ENCODE assay signal across 8 mouse cellular contexts in the genomic region with DNA sequence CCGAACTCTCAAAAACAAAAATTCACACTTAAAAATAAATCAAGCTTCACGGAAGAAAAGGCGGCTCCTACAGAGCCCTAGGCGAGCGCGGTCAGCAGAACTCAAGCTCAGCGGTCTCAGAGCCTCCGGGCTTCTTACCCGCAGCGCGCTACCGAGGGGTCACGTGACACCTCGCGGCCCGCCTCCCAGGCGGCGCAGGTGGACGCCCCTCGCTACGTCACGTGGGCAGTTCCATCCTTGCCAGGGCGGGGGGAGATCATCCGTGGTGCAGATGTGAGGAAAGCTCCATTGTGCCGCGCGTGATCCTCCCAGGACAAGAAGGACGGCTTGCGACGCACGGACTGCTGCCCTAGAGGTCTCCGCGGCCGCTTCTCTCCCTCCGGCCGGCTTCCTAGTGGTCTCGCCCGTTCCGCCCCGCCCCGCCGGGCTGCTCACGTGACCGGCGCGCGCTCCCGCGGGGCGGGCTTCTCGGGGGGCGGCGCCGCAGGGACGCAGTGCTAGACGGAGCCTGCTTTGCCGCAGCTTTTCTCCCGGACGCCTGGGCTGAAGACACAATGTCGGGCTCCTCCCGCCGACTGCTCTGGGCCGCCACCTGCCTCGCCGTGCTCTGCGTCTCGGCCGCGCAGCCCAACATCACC. TPM values are rescaled to one million over a fixed set of nuclear protein-coding genes. Genes with fewer than 3 reads are reported as not detected.
A peak's percentile ranks its signal among the peaks of the same experiment; 100 is the strongest.
DNase-seq lines count a peak whose midpoint lies in the region; ATAC-seq and TF ChIP-seq lines count a peak whose summit lies in the region.

TSS of gene Cd164 (plus strand) at position 434 of the 638 bp plus-strand sequence.

- peak within 1 kb of the TSS; percentile 90 for H3K4me2 ChIP-seq in lung, embryonic 16.5 days (ENCODE audit: low read depth, low read length)

- H3K36me3 ChIP-seq in MEL (ENCODE audit: control insufficient read depth in 1 of 2, insufficient read depth in 2 of 2, low read length in 2 of 2), result peaks cover 0 to 31% of the 10 kb centered on the region in 2 experiments; a peak in 2 of 4 replicates
- H3K36me3 ChIP-seq in lung, embryonic 16.5 days (ENCODE audit: control insufficient read depth, insufficient read depth, low read length), result no peaks in the 10 kb centered on the region

- no peak for TF ChIP-seq EP300 in MEL (IDR thresholded peaks at IDR 0.05; ENCODE audit: low read depth in 1 of 2, low read length in 2 of 2)

- peak within 1 kb of the TSS; percentile 75 to 81 for H3K4me3 ChIP-seq in MEL (ENCODE audit: control insufficient read depth in 1 of 2, insufficient read depth in 1 of 2, low read depth in 2 of 2, low read length in 2 of 2)
- peak within 1 kb of the TSS; percentile 94 for H3K4me3 ChIP-seq in cerebellum, adult 2 months (replicated peaks; ENCODE audit: insufficient read depth, low read depth, low read length)
- peak within 1 kb of the TSS; percentile 97 for H3K4me3 ChIP-seq in lung, embryonic 16.5 days (ENCODE audit: low read length)

- TF ChIP-seq RAD21 in MEL (IDR thresholded peaks at IDR 0.05; ENCODE audit: low read depth, low read length), result no peak

- H3K9me3 ChIP-seq in MEL (replicated peaks; ENCODE audit: insufficient read depth, low read length), result no peaks in the 10 kb centered on the region
- H3K9me3 ChIP-seq in lung, embryonic 16.5 days (ENCODE audit: control insufficient read depth, low read length), result no peaks in the 10 kb centered on the region

- H3K4me1 ChIP-seq in MEL (ENCODE audit: control insufficient read depth in 1 of 2, insufficient read depth in 2 of 2, low read length in 2 of 2), result peaks cover 10 to 19% of the 10 kb centered on the region in 2 experiments
- H3K4me1 ChIP-seq in cerebellum, adult 2 months (ENCODE audit: control insufficient read depth, insufficient read depth, low read length), result peaks cover 3% of the 10 kb centered on the region; the same call in 1 of the 2 replicates
- peaks cover 24% of the 10 kb centered on the region for H3K4me1 ChIP-seq in lung, embryonic 16.5 days (replicated peaks; ENCODE audit: control insufficient read depth, insufficient read depth, low read length)

- no peak for TF ChIP-seq CTCF in MEL (IDR thresholded peaks at IDR 0.05 in 2 of 3, conservative IDR thresholded peaks at IDR 0.05 in 1 of 3; ENCODE audit: control insufficient read depth in 1 of 3, insufficient read depth in 1 of 3, low read depth in 2 of 3, low read length in 3 of 3, poor library complexity in 1 of 3, severe bottlenecking in 1 of 3)
- no peak for TF ChIP-seq CTCF in cerebellum, adult 2 months (IDR thresholded peaks at IDR 0.05; ENCODE audit: borderline replicate concordance, insufficient read depth, low read depth, low read length)

- H3K27me3 ChIP-seq in MEL (ENCODE audit: control insufficient read depth in 1 of 2, insufficient read depth in 2 of 2, low read length in 2 of 2), result no peaks in the 10 kb centered on the region
- no peaks in the 10 kb centered on the region for H3K27me3 ChIP-seq in cerebellum, adult 2 months (ENCODE audit: control insufficient read depth, insufficient read depth, low read length)
- H3K27me3 ChIP-seq in lung, embryonic 16.5 days (ENCODE audit: control insufficient read depth, insufficient read depth, low read depth, low read length), result no peaks in the 10 kb centered on the region

- TF ChIP-seq POLR2A in MEL (IDR thresholded peaks at IDR 0.05; ENCODE audit: control insufficient read depth in 1 of 2, insufficient read depth in 1 of 2, low read depth in 1 of 2, low read length in 2 of 2, poor library complexity in 1 of 2), result peak; percentile 65 to 93
- peak; percentile 84 for TF ChIP-seq POLR2A in cerebellum, adult 2 months (IDR thresholded peaks at IDR 0.05; ENCODE audit: borderline replicate concordance, insufficient read depth, low read length)

- peak within 1 kb of the TSS; percentile 93 for H3K27ac ChIP-seq in MEL (ENCODE audit: control insufficient read depth, low read depth, low read length)
- peak within 1 kb of the TSS; percentile 100 for H3K27ac ChIP-seq in cerebellum, adult 2 months (ENCODE audit: insufficient read depth, low read length)
- peak within 1 kb of the TSS; percentile 97 for H3K27ac ChIP-seq in lung, embryonic 16.5 days (ENCODE audit: low read length)

- DNase-seq in MEL (ENCODE audit: low read depth, low spot score), result peak; percentile 94
- DNase-seq in cerebellum, adult 2 months, result peak; percentile 93 to 95
- peak; percentile 95 for DNase-seq in forelimb bud, embryonic 11.5 days (ENCODE audit: low read depth, low spot score)
- DNase-seq in layer of hippocampus, adult 9-10 months (ENCODE audit: low spot score), result peak; percentile 78
- peak; percentile 92 for DNase-seq in ovary, postnatal 10 days (ENCODE audit: low spot score)
- DNase-seq in thymus, postnatal 10 days (ENCODE audit: low spot score in 2 of 2), result peak; percentile 88 to 93

- WGBS in cerebellum, adult 2 months, result under 1% methylated on average over 69 of the region's 69 CpGs
- WGBS in lung, embryonic 16.5 days, result under 1% methylated on average over 58 of the region's 69 CpGs

- H3K79me2 ChIP-seq in MEL (ENCODE audit: control insufficient read depth, insufficient read depth, low read length, poor library complexity), result peaks cover 28% of the 10 kb centered on the region

- peak; percentile 68 to 70 for ATAC-seq in hematopoietic stem cell, adult 5-6 weeks (replicated peaks in 1 of 2; ENCODE audit: insufficient read depth in 1 of 2, low FRiP score in 2 of 2, low TSS enrichment in 1 of 2, low read depth in 1 of 2, poor library complexity in 2 of 2, severe bottlenecking in 2 of 2)
- ATAC-seq in lung, embryonic 16.5 days (ENCODE audit: low read depth), result peak; percentile 94

- peak within 1 kb of the TSS; percentile 96 for H3K9ac ChIP-seq in MEL (ENCODE audit: control insufficient read depth, low read depth, low read length, poor library complexity, severe bottlenecking)
- H3K9ac ChIP-seq in lung, embryonic 16.5 days (ENCODE audit: low read length), result peak within 1 kb of the TSS; percentile 97

TF ChIP-seq in MEL, 35 proteins besides CTCF, POLR2A, EP300 and RAD21:
- TF ChIP-seq MYC (IDR thresholded peaks at IDR 0.05; ENCODE audit: low read depth, low read length), result 0 out of 2 replicates have a peak, but pooled peaks have one; percentile 12
- TF ChIP-seq POLR2AphosphoS5 (IDR thresholded peaks at IDR 0.05; ENCODE audit: borderline replicate concordance, low read depth, low read length), result 0 out of 2 replicates have a peak, but pooled peaks have one; percentile 61
- TF ChIP-seq NELFE (IDR thresholded peaks at IDR 0.05; ENCODE audit: low read depth, low read length), result peak; percentile 94
- TF ChIP-seq GATA1 (IDR thresholded peaks at IDR 0.05; ENCODE audit: low read depth, low read length), result no peak
- no peak for TF ChIP-seq ZNF384 (IDR thresholded peaks at IDR 0.05; ENCODE audit: low read depth, low read length)
- 0 out of 2 replicates have a peak, but pooled peaks have one; percentile 21 for TF ChIP-seq ETS1 (IDR thresholded peaks at IDR 0.05; ENCODE audit: low read depth, low read length)
- peak; percentile 94 for TF ChIP-seq USF1 (IDR thresholded peaks at IDR 0.05; ENCODE audit: low read depth, low read length)
- peak; percentile 78; the same call in 1 of the 2 replicates for TF ChIP-seq SIN3A (IDR thresholded peaks at IDR 0.05; ENCODE audit: low read length)
- no peak for TF ChIP-seq RCOR1 (IDR thresholded peaks at IDR 0.05; ENCODE audit: low read depth, low read length)
- no peak for TF ChIP-seq ZC3H11A (IDR thresholded peaks at IDR 0.05; ENCODE audit: low read depth, low read length)
- TF ChIP-seq MAX (IDR thresholded peaks at IDR 0.05; ENCODE audit: low read length), result peak; percentile 94
- TF ChIP-seq GABPA (IDR thresholded peaks at IDR 0.05; ENCODE audit: low read depth, low read length), result no peak
- TF ChIP-seq NRF1 (IDR thresholded peaks at IDR 0.05; ENCODE audit: insufficient read depth, low read depth, low read length, poor library complexity, severe bottlenecking), result 0 out of 2 replicates have a peak, but pooled peaks have one; percentile 29
- peak; percentile 94 for TF ChIP-seq ZMIZ1 (IDR thresholded peaks at IDR 0.05; ENCODE audit: low read depth, low read length)
- TF ChIP-seq BHLHE40 (IDR thresholded peaks at IDR 0.05; ENCODE audit: borderline replicate concordance, low read depth, low read length), result peak; percentile 79
- 0 out of 2 replicates have a peak, but pooled peaks have one; percentile 30 for TF ChIP-seq MXI1 (IDR thresholded peaks at IDR 0.05; ENCODE audit: low read depth, low read length)
- peak; percentile 99 for TF ChIP-seq CHD1 (IDR thresholded peaks at IDR 0.05; ENCODE audit: low read depth, low read length)
- TF ChIP-seq ELF1 (IDR thresholded peaks at IDR 0.05; ENCODE audit: low read depth, low read length), result 0 out of 2 replicates have a peak, but pooled peaks have one; percentile 13
- TF ChIP-seq MAZ (IDR thresholded peaks at IDR 0.05; ENCODE audit: low read depth, low read length), result peak; percentile 45; the same call in 1 of the 2 replicates
- peak; percentile 54 for TF ChIP-seq TCF12 (IDR thresholded peaks at IDR 0.05; ENCODE audit: low read depth, low read length)
- peak; percentile 91 for TF ChIP-seq POLR2AphosphoS2 (IDR thresholded peaks at IDR 0.05; ENCODE audit: low read length)
- TF ChIP-seq TBP (IDR thresholded peaks at IDR 0.05; ENCODE audit: low read depth, low read length), result peak; percentile 76
- no peak for TF ChIP-seq SMC3 (IDR thresholded peaks at IDR 0.05; ENCODE audit: low read depth, low read length)
- no peak for TF ChIP-seq UBTF (IDR thresholded peaks at IDR 0.05; ENCODE audit: borderline replicate concordance, insufficient read depth, low read depth, low read length)
- TF ChIP-seq USF2 (IDR thresholded peaks at IDR 0.05; ENCODE audit: borderline replicate concordance in 1 of 2, insufficient read depth in 1 of 2, low read depth in 1 of 2, low read length in 2 of 2), result peak; percentile 83 to 84
- no peak for TF ChIP-seq ZKSCAN1 (IDR thresholded peaks at IDR 0.05; ENCODE audit: low read depth, low read length)
- TF ChIP-seq HCFC1 (IDR thresholded peaks at IDR 0.05; ENCODE audit: low read depth, low read length), result peak; percentile 75

RNA-seq across cellular contexts. Expression of gene Cd164, which starts in this region (rescaled TPM):
- total RNA-seq in MEL (2012; rRNA removed), result 21.4 and 23.6 TPM in 2 replicates
- polyA plus RNA-seq in MEL (2012; ENCODE audit: insufficient read depth in 1 of 2, insufficient read length in 2 of 2, low read depth in 1 of 2, low replicate concordance in 2 of 2, missing spikeins in 1 of 2), result 10 to 100 TPM in 1 of 2 experiments, not detected in 1; 59.4 TPM
- polyA plus RNA-seq in cerebellum, adult 2 months (2012; rRNA removed), result 73.1 and 74.1 TPM in 2 replicates
- 144 and 160 TPM in 2 replicates for total RNA-seq in hematopoietic stem cell, adult 5-6 weeks (2017)
- 169 and 185 TPM in 2 replicates for polyA plus RNA-seq in lung, embryonic 16.5 days (2015; fragmentation: Nextera tagmentation; extraction: Ambion mirVana)

Comparison
In these comparisons a context has a peak if more than half of its experiments do, and no peak if none do; other contexts are left out.
1. Peak in every context shown above with its lines: DNase-seq, ATAC-seq, H3K4me3 ChIP-seq and H3K27ac ChIP-seq.